Mouse (Mus musculus) MEL (cell line): Measurements from ENCODE around the gene Prr12.

Experiments
- CTCF ChIP-seq, 3 experiments: IDR thresholded peaks in 2 of 3; conservative IDR thresholded peaks in 1 of 3; 2 replicates each; pipeline ENCODE4 v1.5.1; 2011 to 2012; ENCODE audit warnings: low read length in 3 of 3, low read depth in 2 of 3, mild to moderate bottlenecking in 2 of 3, improper control_type of control experiment in 1 of 3, inconsistent platforms in 1 of 3, mixed read lengths in 1 of 3, moderate library complexity in 1 of 3; ENCODE audit not compliant: control insufficient read depth in 1 of 3, insufficient read depth in 1 of 3, poor library complexity in 1 of 3, severe bottlenecking in 1 of 3
- ELF1 ChIP-seq: IDR thresholded peaks from 2 replicates; pipeline ENCODE4 v1.6.1; 2014; ENCODE audit warnings: low read depth, mild to moderate bottlenecking, inconsistent platforms, low read length, improper control_type of control experiment, moderate library complexity
- EP300 ChIP-seq, 2 experiments: IDR thresholded peaks; 2 replicates each; pipeline ENCODE4 v1.6.1; 2011; ENCODE audit warnings: improper control_type of control experiment in 2 of 2, low read length in 2 of 2, low read depth in 1 of 2, mild to moderate bottlenecking in 1 of 2
- GABPA ChIP-seq: IDR thresholded peaks from 2 replicates; pipeline ENCODE4 v1.6.1; 2012; ENCODE audit warnings: low read depth, mild to moderate bottlenecking, inconsistent platforms, low read length, improper control_type of control experiment, moderate library complexity
- JUND ChIP-seq: IDR thresholded peaks from 2 replicates; pipeline ENCODE4 v1.6.1; 2011; ENCODE audit warnings: low read depth, mild to moderate bottlenecking, improper control_type of control experiment, low read length
- MAX ChIP-seq: IDR thresholded peaks from 2 replicates; pipeline ENCODE4 v1.6.1; 2011; ENCODE audit warnings: low read length, improper control_type of control experiment
- NRF1 ChIP-seq: IDR thresholded peaks from 2 replicates; pipeline ENCODE4 v1.6.1; 2014; ENCODE audit warnings: low read depth, mild to moderate bottlenecking, inconsistent platforms, low read length, improper control_type of control experiment, moderate library complexity; ENCODE audit not compliant: poor library complexity, insufficient read depth, severe bottlenecking
- POLR2A ChIP-seq, 2 experiments: IDR thresholded peaks; 2 replicates each; pipeline ENCODE4 v1.6.1; 2011 to 2012; ENCODE audit warnings: low read length in 2 of 2, mild to moderate bottlenecking in 2 of 2, control low read depth in 1 of 2, improper control_type of control experiment in 1 of 2, low read depth in 1 of 2, moderate library complexity in 1 of 2; ENCODE audit not compliant: control insufficient read depth in 1 of 2, insufficient read depth in 1 of 2, poor library complexity in 1 of 2
- POLR2AphosphoS2 ChIP-seq: IDR thresholded peaks from 2 replicates; pipeline ENCODE4 v1.6.1; 2011; ENCODE audit warnings: low read length, improper control_type of control experiment
- SMC3 ChIP-seq: IDR thresholded peaks from 2 replicates; pipeline ENCODE4 v1.6.1; 2011; ENCODE audit warnings: low read depth, low read length, improper control_type of control experiment
- TBP ChIP-seq: IDR thresholded peaks from 2 replicates; pipeline ENCODE4 v1.8.0; 2011; ENCODE audit warnings: low read depth, low read length, improper control_type of control experiment
- TCF12 ChIP-seq: IDR thresholded peaks from 2 replicates; pipeline ENCODE4 v1.6.1; 2014; ENCODE audit warnings: low read depth, mild to moderate bottlenecking, inconsistent platforms, low read length, improper control_type of control experiment, moderate library complexity
- ZC3H11A ChIP-seq: IDR thresholded peaks from 2 replicates; pipeline ENCODE4 v1.6.1; 2012; ENCODE audit warnings: low read depth, mild to moderate bottlenecking, inconsistent platforms, low read length, improper control_type of control experiment
- ZNF384 ChIP-seq: IDR thresholded peaks from 2 replicates; pipeline ENCODE4 v1.6.1; 2012; ENCODE audit warnings: low read depth, mild to moderate bottlenecking, inconsistent platforms, low read length, improper control_type of control experiment

GRCm38 (mm10) chr7:45012824-45013223 lies 39.9 kb downstream of the Prr12 start:
- TF ChIP-seq CTCF (IDR thresholded peaks at IDR 0.05 in 2 of 3, conservative IDR thresholded peaks at IDR 0.05 in 1 of 3; ENCODE audit: control insufficient read depth in 1 of 3, insufficient read depth in 1 of 3, low read depth in 2 of 3, low read length in 3 of 3, poor library complexity in 1 of 3, severe bottlenecking in 1 of 3) = no peak
- TF ChIP-seq POLR2AphosphoS2 = no peak
- no peak for TF ChIP-seq TCF12
- TF ChIP-seq ZNF384 = no peak
- TF ChIP-seq JUND = no peak
- no peak; a peak in 1 of 4 replicates for TF ChIP-seq POLR2A (IDR thresholded peaks at IDR 0.05; ENCODE audit: control insufficient read depth in 1 of 2, insufficient read depth in 1 of 2, low read depth in 1 of 2, low read length in 2 of 2, poor library complexity in 1 of 2)
- TF ChIP-seq SMC3 = no peak
- no peak for TF ChIP-seq TBP
- TF ChIP-seq NRF1 = no peak
- no peak for TF ChIP-seq EP300 (IDR thresholded peaks at IDR 0.05; ENCODE audit: low read depth in 1 of 2, low read length in 2 of 2)
- no peak for TF ChIP-seq ZC3H11A
- no peak for TF ChIP-seq GABPA
- TF ChIP-seq MAX = no peak
- TF ChIP-seq ELF1 = no peak
